Mouse (Mus musculus) layer of hippocampus, postnatal 25 days (tissue): ENCODE measurements around the gene Apoa5. TPM values are rescaled to one million over a fixed set of nuclear protein-coding genes. Genes with fewer than 3 reads are reported as not detected.
A peak's percentile ranks its signal among the peaks of the same experiment; 100 is the strongest.
"Not testable (repeated sequence)": the region's sequence is repeated elsewhere in the genome, so short reads cannot be mapped to it uniquely, and the experiment has no call there.

Experiments used
- DNase-seq, 2 experiments: peaks; one replicate each; pipeline ENCODE4 v3.0.0; 2022; ENCODE audit warnings: mixed read lengths in 2 of 2, low spot score in 1 of 2; ENCODE audit errors: extremely low spot score in 1 of 2
- total RNA-seq, 2 experiments: library from RNA; stranded (reverse); gene quantifications; 2 replicates each; pipeline ENCODE4 v1.2.3; 2021

Apoa5 gene
- total RNA-seq, 2 experiments from 2014 or later, result not detected

DNA sequence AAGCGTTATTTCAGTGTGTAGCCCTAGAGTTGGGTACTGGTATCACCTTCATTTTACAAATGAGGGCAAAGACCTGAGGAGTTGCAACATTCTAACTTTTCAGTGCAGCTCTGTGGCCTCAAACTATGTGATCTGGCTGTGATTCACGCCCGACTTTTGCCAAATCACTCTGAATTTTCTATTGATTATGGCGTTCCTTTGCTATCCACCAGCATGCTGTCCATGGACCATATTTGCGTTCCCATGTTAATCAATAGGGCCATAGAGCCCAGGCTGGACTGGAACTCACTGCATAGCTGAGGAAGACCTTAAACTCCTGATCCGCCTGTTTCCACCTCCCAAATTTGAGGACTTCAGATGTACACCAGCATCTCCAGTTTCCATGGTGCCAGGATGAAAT, 9.3 kb upstream of the Apoa5 start:
- no peak for DNase-seq

DNA sequence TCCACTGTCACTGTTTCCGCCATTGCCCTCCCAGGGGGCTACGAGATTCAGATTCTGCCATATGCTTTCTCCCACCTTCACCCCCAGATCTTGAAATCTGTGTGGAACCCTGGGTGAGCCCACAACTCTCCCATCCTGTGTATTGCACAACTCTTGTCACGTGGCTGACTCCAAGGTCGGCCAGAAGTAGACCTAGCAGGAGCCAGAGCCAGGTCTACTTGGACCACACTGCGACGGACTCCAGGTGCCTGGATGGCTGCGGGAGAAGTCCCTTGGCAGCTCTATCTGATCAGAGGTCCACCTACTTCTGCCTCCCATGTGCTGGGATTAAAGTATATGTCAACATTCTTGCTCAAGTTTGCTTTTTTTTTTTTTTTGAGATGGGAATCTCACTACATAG, 7.3 kb upstream of the Apoa5 start:
- DNase-seq, result no peak

DNA sequence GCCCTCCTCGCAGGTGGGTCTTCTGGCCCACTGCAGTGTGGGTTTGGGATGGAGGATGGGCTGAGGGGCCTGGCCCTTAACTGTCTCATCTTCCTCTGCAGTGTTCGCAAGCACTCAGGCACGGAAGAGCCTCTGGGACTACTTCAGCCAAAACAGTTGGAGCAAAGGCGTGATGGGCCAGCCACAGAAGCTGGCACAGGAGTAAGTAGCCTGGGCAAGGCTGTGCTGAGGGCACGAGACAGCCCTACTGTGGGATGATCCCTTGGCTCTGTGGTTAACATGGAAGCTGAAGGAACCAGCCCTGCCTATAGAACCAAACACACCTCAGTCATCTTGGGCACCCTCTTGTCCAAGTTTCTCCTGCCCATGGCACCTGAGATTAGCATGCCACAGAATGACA, 692 bp downstream of the Apoa5 start:
- no peak for DNase-seq

- DNase-seq, result no peak
These were observed 2.3 kb downstream of the Apoa5 start for GRCm38 (mm10) chr9:46270782-46271181.

- DNase-seq, result no peak
These were observed 3.6 kb downstream of the Apoa5 start for GRCm38 (mm10) chr9:46272070-46272469.

DNA sequence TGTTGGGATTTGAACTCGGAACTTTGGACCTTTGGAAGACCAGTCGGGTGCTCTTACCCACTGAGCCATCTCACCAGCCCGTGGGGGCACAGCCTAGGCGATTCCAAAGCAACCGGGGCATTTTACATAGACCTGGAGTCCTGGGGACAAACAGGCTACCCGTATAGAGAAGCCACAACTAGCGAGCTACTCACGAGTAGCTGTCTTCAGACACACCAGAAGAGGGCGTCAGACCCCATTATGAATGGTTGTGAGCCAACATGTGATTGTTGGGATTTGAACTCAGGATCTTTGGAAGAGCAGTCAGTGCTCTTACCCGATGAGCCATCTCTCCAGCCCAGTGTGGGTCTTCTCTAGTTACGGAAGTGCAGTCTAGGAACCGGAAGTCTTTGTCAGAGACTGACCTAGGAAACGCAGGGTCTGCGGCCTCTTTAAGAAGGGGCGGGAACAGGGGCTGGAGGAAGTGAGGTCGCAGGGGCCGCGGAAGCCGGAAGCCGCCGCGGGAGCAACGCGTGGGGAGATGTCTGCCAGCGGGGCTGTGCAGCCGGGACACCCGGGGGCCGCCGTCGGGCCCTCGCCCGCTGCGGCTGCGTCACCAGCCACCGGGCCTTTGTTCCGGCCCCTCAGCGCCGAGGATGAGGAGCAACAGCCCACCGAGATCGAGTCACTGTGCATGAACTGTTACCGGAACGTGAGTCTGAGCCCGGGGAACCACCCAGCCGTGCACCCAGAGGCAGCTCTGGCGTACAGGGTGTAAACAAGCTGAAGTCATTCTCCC, 4.4 kb downstream of the Apoa5 start, which contains the start of gene Zpr1:
Gene Zpr1 (plus strand): TSS at position 388 of the 778 bp plus-strand sequence.
- peak; percentile 69 to 72 for DNase-seq

- no peak for DNase-seq
These were observed 6.1 kb downstream of the Apoa5 start for GRCm38 (mm10) chr9:46274494-46274893.

GRCm38 (mm10) chr9:46282631-46283436, 14.4 kb downstream of the Apoa5 start, which contains the start of gene Bud13:
Gene Bud13, plus strand, starts transcription at chr9:46283008.
- DNase-seq, result peak; percentile 88 to 93

- no peak for DNase-seq
These were observed 29.9 kb downstream of the Apoa5 start for GRCm38 (mm10) chr9:46298381-46298780.

- peak; percentile 21 to 65 for DNase-seq
These were observed 33.7 kb downstream of the Apoa5 start for GRCm38 (mm10) chr9:46302142-46302541.

DNA sequence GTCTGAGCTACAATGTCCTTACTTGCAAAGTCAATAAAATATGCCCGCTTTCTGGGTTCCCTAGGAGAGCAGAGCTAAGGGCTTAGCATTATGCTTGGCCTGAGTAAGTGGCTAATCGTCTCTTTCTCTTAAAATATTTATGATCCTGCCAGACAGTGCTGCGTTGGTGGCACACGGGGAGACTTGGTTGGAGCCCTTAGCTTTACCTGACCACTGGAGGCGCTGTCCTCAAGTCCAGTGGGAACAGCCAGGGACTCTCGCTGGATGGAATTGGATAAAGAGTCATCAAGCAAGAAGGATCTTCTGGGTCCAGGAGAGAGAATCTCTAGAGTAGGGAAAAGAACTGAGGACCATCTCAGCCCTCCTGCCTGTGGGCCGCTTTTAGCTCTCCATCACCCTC, 40.7 kb downstream of the Apoa5 start:
- DNase-seq, result no peak

- peak; percentile 46 to 60 for DNase-seq
These were observed 46.1 kb downstream of the Apoa5 start for GRCm38 (mm10) chr9:46314507-46314906.

DNA sequence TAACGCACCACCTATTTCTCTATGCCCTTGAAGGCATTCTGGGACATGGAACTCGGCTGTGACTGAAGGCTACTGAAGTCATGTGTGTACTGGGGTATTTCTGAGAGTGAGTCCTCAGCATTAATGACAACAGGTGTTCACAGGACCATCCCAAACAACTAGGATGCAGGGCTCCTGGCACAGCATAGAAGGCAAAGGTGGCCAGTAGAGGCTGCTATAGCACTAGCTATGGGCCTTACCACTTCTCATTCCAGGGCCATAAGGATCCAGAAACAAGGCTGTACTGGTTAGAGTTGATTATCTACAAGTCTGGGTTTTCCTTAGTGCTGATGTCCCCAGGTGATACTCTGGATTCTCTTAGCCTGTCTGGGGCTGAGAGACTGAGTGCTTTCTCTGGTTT, 46.5 kb downstream of the Apoa5 start:
- DNase-seq, result no peak

GRCm38 (mm10) chr9:46315807-46316365, 47.5 kb downstream of the Apoa5 start:
- peak; percentile 28 to 36 for DNase-seq

GRCm38 (mm10) chr9:46316388-46316787, 48.0 kb downstream of the Apoa5 start:
- no peak for DNase-seq

- peak in 1 of 2 experiments; percentile 17 for DNase-seq
These were observed 48.5 kb downstream of the Apoa5 start for GRCm38 (mm10) chr9:46316909-46317308.

DNA sequence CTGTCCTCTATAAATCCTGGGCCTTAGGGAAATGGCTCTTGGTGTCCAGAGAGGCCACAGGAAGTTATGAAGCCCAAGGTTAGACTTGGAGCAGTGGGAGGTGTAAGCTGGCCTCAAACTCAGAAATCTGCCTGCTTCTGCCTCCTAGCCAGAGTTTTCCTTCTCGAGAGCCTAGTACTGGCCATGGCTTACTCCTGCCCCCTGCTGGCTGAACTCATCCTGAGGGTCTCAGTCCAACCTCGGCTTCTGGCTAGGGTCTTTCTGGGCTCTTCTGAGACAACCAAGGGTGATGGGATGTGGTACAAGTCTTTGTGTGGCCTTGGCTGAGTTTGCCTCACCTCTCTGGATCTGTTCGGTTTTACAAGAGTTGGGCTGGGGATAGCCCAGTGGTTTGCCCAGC, 49.5 kb downstream of the Apoa5 start:
- DNase-seq, result no peak

DNA sequence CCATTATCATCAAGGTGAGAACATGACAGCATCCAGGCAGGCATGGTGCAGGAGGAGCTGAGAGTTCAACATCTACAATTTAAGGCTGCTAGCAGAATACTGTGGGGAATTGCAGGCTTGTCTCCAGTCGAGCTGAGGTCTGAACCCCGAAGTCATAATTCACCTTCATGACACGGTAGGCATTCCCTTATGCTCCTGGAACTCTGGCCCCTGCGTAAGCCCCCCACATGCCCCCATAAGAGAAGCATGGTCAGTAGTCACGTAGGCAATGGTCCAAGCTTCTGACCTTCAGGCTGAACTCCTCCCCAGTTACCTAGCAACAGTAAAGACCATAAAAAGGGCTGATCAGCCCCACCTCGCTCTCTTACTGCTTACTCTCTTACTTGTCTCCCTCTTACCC, 51.5 kb downstream of the Apoa5 start, which contains the start of gene 4931429L15Rik:
Gene 4931429L15Rik (minus strand): TSS at position 101 of the 400 bp plus-strand sequence.
- not testable (repeated sequence) for DNase-seq

DNA sequence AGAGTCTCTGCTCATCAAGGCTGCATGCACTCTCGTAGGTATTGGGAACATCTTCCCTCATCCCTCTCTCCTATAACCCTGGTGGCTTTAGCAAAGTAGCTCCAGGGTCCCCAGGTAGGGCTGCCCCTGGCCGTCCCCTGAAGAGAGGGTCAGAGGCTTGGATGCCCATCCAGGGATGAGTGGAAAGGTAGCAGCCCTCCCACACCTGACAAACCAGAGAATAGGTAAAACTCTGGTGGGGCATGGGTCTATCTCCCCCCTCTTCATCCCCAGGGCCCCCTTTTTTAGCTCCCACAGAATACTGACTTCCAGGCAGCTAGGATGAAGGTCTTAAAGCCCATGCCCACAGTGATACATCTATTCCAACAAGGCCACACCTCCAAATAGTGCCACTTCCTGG, 52.0 kb downstream of the Apoa5 start:
- no peak for DNase-seq
